Comparison of ENCODE assay signal across 8 mouse cellular contexts in genomic region chr10:95417496-95418236, GRCm38 (mm10). TPM values are rescaled to one million over a fixed set of nuclear protein-coding genes. Genes with fewer than 3 reads are reported as not detected.
DNase-seq lines count a peak whose midpoint lies in the region; ATAC-seq and TF ChIP-seq lines count a peak whose summit lies in the region.

No protein-coding gene starts in this region.

- H3K36me3 ChIP-seq in forebrain, embryonic 11.5 days (ENCODE audit: control insufficient read depth, insufficient read depth, low read length), result no peaks in the 10 kb centered on the region
- H3K36me3 ChIP-seq in heart, postnatal 0 days (replicated peaks; ENCODE audit: control insufficient read depth, insufficient read depth, low read length), result no peaks in the 10 kb centered on the region
- no peaks in the 10 kb centered on the region for H3K36me3 ChIP-seq in lung, embryonic 15.5 days

- no peaks in the 10 kb centered on the region; the same call in 1 of the 2 replicates for H3K4me1 ChIP-seq in forebrain, embryonic 11.5 days (replicated peaks; ENCODE audit: control insufficient read depth, insufficient read depth, low read length)
- H3K4me1 ChIP-seq in heart, postnatal 0 days (ENCODE audit: control insufficient read depth, insufficient read depth), result peaks cover 5% of the 10 kb centered on the region
- H3K4me1 ChIP-seq in lung, embryonic 15.5 days, result peaks cover 12% of the 10 kb centered on the region
- peaks cover 12% of the 10 kb centered on the region for H3K4me1 ChIP-seq in olfactory bulb, adult 2 months (ENCODE audit: control insufficient read depth, insufficient read depth, low read length)

- TF ChIP-seq CTCF in heart, postnatal 0 days (IDR thresholded peaks at IDR 0.05; ENCODE audit: low read depth), result peak; percentile 74
- peak; percentile 70 for TF ChIP-seq CTCF in olfactory bulb, adult 2 months (IDR thresholded peaks at IDR 0.05; ENCODE audit: insufficient read depth, low read depth, low read length)

- no peaks in the 10 kb centered on the region for H3K9me3 ChIP-seq in forebrain, embryonic 11.5 days (ENCODE audit: control insufficient read depth, low read length)
- H3K9me3 ChIP-seq in heart, postnatal 0 days (replicated peaks; ENCODE audit: control insufficient read depth, low read length), result no peaks in the 10 kb centered on the region
- H3K9me3 ChIP-seq in lung, embryonic 15.5 days, result no peaks in the 10 kb centered on the region

- peak; percentile 8 to 27 for DNase-seq in CD8-positive naive resting alpha-beta T cell, adult 2 months (ENCODE audit: low read depth in 2 of 2, low spot score in 2 of 2)
- peak; percentile 20 for DNase-seq in brain, embryonic 18.5 days (ENCODE audit: low read depth, low spot score)
- DNase-seq in forebrain, embryonic 11.5 days (ENCODE audit: low spot score), result peak; percentile 83
- peak; percentile 86 for DNase-seq in heart, postnatal 0 days (ENCODE audit: low spot score)
- peak; percentile 81 to 91 for DNase-seq in kidney, postnatal 36 days
- peak; percentile 18 to 43 for DNase-seq in thymus, postnatal 10 days (ENCODE audit: low spot score in 2 of 2)

- peak overlapping the region; percentile 67; the same call in 1 of the 2 replicates for H3K9ac ChIP-seq in forebrain, embryonic 11.5 days (ENCODE audit: low read length)
- peak overlapping the region; percentile 90 for H3K9ac ChIP-seq in heart, postnatal 0 days (replicated peaks; ENCODE audit: low read depth, low read length)
- peak overlapping the region; percentile 79 for H3K9ac ChIP-seq in lung, embryonic 15.5 days

- no peak overlapping the region for H3K27ac ChIP-seq in forebrain, embryonic 11.5 days (ENCODE audit: low read depth, low read length)
- H3K27ac ChIP-seq in heart, postnatal 0 days (ENCODE audit: low read depth), result peak overlapping the region; percentile 97
- peak overlapping the region; percentile 97 for H3K27ac ChIP-seq in lung, embryonic 15.5 days
- peak overlapping the region; percentile 54; the same call in 1 of the 2 replicates for H3K27ac ChIP-seq in olfactory bulb, adult 2 months (ENCODE audit: insufficient read depth, low read depth, low read length)

- TF ChIP-seq EP300 in heart, postnatal 0 days (IDR thresholded peaks at IDR 0.05; ENCODE audit: low read depth), result peak; percentile 52; the same call in 1 of the 2 replicates

- WGBS in forebrain, embryonic 11.5 days, result under 1% methylated on average over 25 of the region's 25 CpGs
- WGBS in heart, postnatal 0 days, result 1% methylated on average over 25 of the region's 25 CpGs
- under 1% methylated on average over 25 of the region's 25 CpGs for WGBS in lung, embryonic 15.5 days
- WGBS in olfactory bulb, adult 2 months, result 2% methylated on average over 25 of the region's 25 CpGs

- ATAC-seq in forebrain, embryonic 11.5 days (replicated peaks; ENCODE audit: low FRiP score), result peak; percentile 19
- no peak for ATAC-seq in heart, postnatal 0 days (ENCODE audit: insufficient read depth, low read depth)
- peak; percentile 2 for ATAC-seq in lung, embryonic 15.5 days (ENCODE audit: borderline replicate concordance, extremely low read depth, low FRiP score, low TSS enrichment)

- peak overlapping the region; percentile 98 for H3K4me2 ChIP-seq in forebrain, embryonic 11.5 days (ENCODE audit: low read depth, low read length, severe bottlenecking)
- peak overlapping the region; percentile 95 for H3K4me2 ChIP-seq in heart, postnatal 0 days (ENCODE audit: low read depth, low read length)
- H3K4me2 ChIP-seq in lung, embryonic 15.5 days, result peak overlapping the region; percentile 100

- no peak for TF ChIP-seq POLR2A in olfactory bulb, adult 2 months (IDR thresholded peaks at IDR 0.05; ENCODE audit: insufficient read depth, low read depth, low read length)

- 0 out of 2 replicates have a peak, but pooled peaks cover 3% of the 10 kb centered on the region for H3K27me3 ChIP-seq in forebrain, embryonic 11.5 days (ENCODE audit: control insufficient read depth, insufficient read depth, low read length)
- no peaks in the 10 kb centered on the region for H3K27me3 ChIP-seq in heart, postnatal 0 days (ENCODE audit: control insufficient read depth, insufficient read depth, low read length)
- no peaks in the 10 kb centered on the region for H3K27me3 ChIP-seq in lung, embryonic 15.5 days

- peak overlapping the region; percentile 63 for H3K4me3 ChIP-seq in forebrain, embryonic 11.5 days (ENCODE audit: low read depth, low read length)
- peak overlapping the region; percentile 81 for H3K4me3 ChIP-seq in heart, postnatal 0 days (ENCODE audit: low read depth, low read length)
- peak overlapping the region; percentile 74 for H3K4me3 ChIP-seq in lung, embryonic 15.5 days
- H3K4me3 ChIP-seq in olfactory bulb, adult 2 months (ENCODE audit: insufficient read depth, low read depth, low read length), result peak overlapping the region; percentile 90

RNA-seq across cellular contexts. Expression of gene Socs2, which starts 0.7 kb away (rescaled TPM):
- polyA plus RNA-seq in forebrain, embryonic 11.5 days (2014; fragmentation: Nextera tagmentation; extraction: Ambion mirVana), result 52.5 and 57.2 TPM in 2 replicates
- 71.2 and 103 TPM in 2 replicates for total RNA-seq in heart, postnatal 0 days (2014; rRNA removed; ENCODE audit: low replicate concordance)
- 131 and 137 TPM in 2 replicates for polyA plus RNA-seq in heart, postnatal 0 days (2015; fragmentation: Nextera tagmentation; extraction: Ambion mirVana)
- polyA plus RNA-seq in lung, embryonic 15.5 days (2015; fragmentation: Nextera tagmentation; extraction: Ambion mirVana), result 121 and 124 TPM in 2 replicates
- not detected in 2 replicates for polyA plus RNA-seq in olfactory bulb, adult 2 months (2012; ENCODE audit: insufficient read depth, insufficient read length, low replicate concordance, missing spikeins)

Comparison
In these comparisons a context has a peak if more than half of its experiments do, and no peak if none do; other contexts are left out.
1. DNase-seq: peak in every context shown above with its lines; median percentile 86 in heart, postnatal 0 days; 86 in kidney, postnatal 36 days; 83 in forebrain, embryonic 11.5 days; 30 in thymus, postnatal 10 days; 20 in brain, embryonic 18.5 days; 18 in CD8-positive naive resting alpha-beta T cell, adult 2 months.
2. RNA of gene Socs2, which starts 0.7 kb away (polyA plus RNA-seq): 131 to 137 TPM in heart, postnatal 0 days, 121 to 124 TPM in lung, embryonic 15.5 days and 52.5 to 57.2 TPM in forebrain, embryonic 11.5 days; not detected in olfactory bulb, adult 2 months; every median in the first group is over 10 times any median in the second.
3. Peak in every context shown above with its lines, with median percentiles within 50 percentile points of each other: H3K4me2 ChIP-seq, H3K4me3 ChIP-seq and H3K9ac ChIP-seq.